Mouse (Mus musculus) liver, embryonic 14.5 days (tissue): ENCODE results near the gene B3galt4. TPM values are rescaled to one million over a fixed set of nuclear protein-coding genes. Genes with fewer than 3 reads are reported as not detected.

ENCODE experiments used
- ATAC-seq: fragments of 200-750 bp; cut with Nextera tagmentation; 2 replicates; pipeline ENCODE4 v1.8.0; 2017; ENCODE audit warnings: moderate number of reproducible peaks, mild to moderate bottlenecking, moderate library complexity; ENCODE audit not compliant: insufficient read depth
- DNase-seq, 3 experiments: peaks; one replicate each; pipeline ENCODE4 v3.0.0-alpha.2; 2012 to 2013; ENCODE audit warnings: low read depth in 3 of 3, low spot score in 3 of 3
- H3K27ac ChIP-seq: fragments of 300-500 bp; sonication (generic); 2 replicates; pipeline ENCODE4 v1.5.1; 2014; ENCODE audit warnings: moderate library complexity, mild to moderate bottlenecking, control low read depth, inconsistent platforms
- H3K27me3 ChIP-seq: fragments of 300-500 bp; sonication (generic); 2 replicates; pipeline ENCODE4 v1.6.1; 2014; ENCODE audit warnings: mild to moderate bottlenecking, low read length, moderate library complexity; ENCODE audit not compliant: control insufficient read depth, insufficient read depth
- H3K36me3 ChIP-seq: fragments of 300-500 bp; sonication (generic); replicated peaks from 2 replicates; pipeline ENCODE4 v1.6.1; 2014; ENCODE audit warnings: low read depth; ENCODE audit not compliant: control insufficient read depth, insufficient read depth
- H3K4me1 ChIP-seq, 2 experiments: fragments of 200-500 bp in 1 of 2; fragments of 300-500 bp in 1 of 2; sonication (generic) in 1 of 2; replicated peaks; 2 replicates each; pipeline ENCODE4 v1.6.1; 2012 to 2014; ENCODE audit warnings: antibody characterized with exemption in 1 of 2, inconsistent platforms in 1 of 2, low read length in 1 of 2; ENCODE audit not compliant: control insufficient read depth in 2 of 2, insufficient read depth in 2 of 2
- H3K4me2 ChIP-seq: fragments of 300-500 bp; sonication (generic); 2 replicates; pipeline ENCODE4 v1.6.1; 2014; ENCODE audit warnings: low read depth, mild to moderate bottlenecking, control low read depth, moderate library complexity
- H3K4me3 ChIP-seq, 2 experiments: fragments of 200-500 bp in 1 of 2; fragments of 300-500 bp in 1 of 2; sonication (generic) in 1 of 2; 2 replicates each; pipeline ENCODE4 v1.5.1; 2012 to 2014; ENCODE audit warnings: low read depth in 2 of 2, low read length in 2 of 2, mild to moderate bottlenecking in 2 of 2, control low read depth in 1 of 2, inconsistent platforms in 1 of 2, moderate library complexity in 1 of 2; ENCODE audit not compliant: insufficient read depth in 1 of 2
- H3K9ac ChIP-seq: fragments of 300-500 bp; sonication (generic); replicated peaks from 2 replicates; pipeline ENCODE4 v1.6.1; 2014; ENCODE audit warnings: mild to moderate bottlenecking, control low read depth, moderate library complexity
- H3K9me3 ChIP-seq: fragments of 300-500 bp; sonication (generic); 2 replicates; pipeline ENCODE4 v1.6.1; 2016; ENCODE audit warnings: low read length, mixed read lengths; ENCODE audit not compliant: control insufficient read depth
- CTCF ChIP-seq: IDR thresholded peaks from 2 replicates; pipeline ENCODE4 v1.5.1; 2016; ENCODE audit warnings: antibody characterized with exemption, low read depth, control low read depth
- EP300 ChIP-seq: IDR thresholded peaks from 2 replicates; pipeline ENCODE4 v1.6.1; 2016; ENCODE audit warnings: antibody characterized with exemption, low read depth
- whole genome bisulfite sequencing: fragments of 180-500 bp; shearing (Covaris S2); extraction: QIAGEN DNeasy Blood & Tissue Kit; methylation state at CpG from one replicate; pipeline ENCODE4 v1.1.7; 2014; ENCODE audit not compliant: insufficient replicate concordance; 5-methylcytosine and 5-hydroxymethylcytosine counted together
- polyA plus RNA-seq, 2 experiments: library from polyadenylated mRNA; depleted of rRNA in 1 of 2; stranded (reverse) in 1 of 2; unstranded in 1 of 2; fragments of >200 nt; fragmentation: Nextera tagmentation in 1 of 2; extraction: Ambion mirVana in 1 of 2; gene quantifications; 2 replicates each; pipeline versions ENCODE4 v1.2.1 to v1.2.3; 2012 to 2014

The B3galt4 gene
- polyA plus RNA-seq, 2 experiments: 1.1 to 1.8 TPM

DNA sequence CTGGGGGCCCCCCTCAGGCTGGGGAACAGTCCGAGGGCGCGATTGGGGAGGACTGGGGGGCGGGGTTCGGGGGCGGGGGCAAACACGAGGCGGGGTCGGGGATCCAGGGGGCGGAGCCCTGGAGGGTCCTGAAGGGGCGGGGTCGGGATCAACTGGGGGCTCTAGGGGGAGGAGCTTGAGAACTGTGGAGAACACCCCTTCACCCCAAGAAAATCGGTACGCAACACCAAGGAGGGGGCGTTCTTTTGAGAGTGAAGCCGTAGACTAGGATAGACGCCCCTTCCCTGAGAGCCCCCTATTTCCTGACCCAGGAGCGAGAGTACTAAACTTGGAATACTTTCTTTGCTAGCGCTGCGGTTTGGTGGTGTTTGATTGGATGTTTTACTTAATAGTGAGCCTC is 35.0 kb downstream of the B3galt4 start:
- 6% methylated on average over 15 of the region's 20 CpGs for WGBS
- H3K4me3 ChIP-seq: peak overlapping the region; percentile 71 to 86
- H3K36me3 ChIP-seq: peaks cover 32% of the 10 kb centered on the region
- TF ChIP-seq CTCF (no peak), EP300 (no peak)
- H3K27ac ChIP-seq: peak overlapping the region; percentile 71
- ATAC-seq (no peak; the same call in 1 of the 2 replicates), DNase-seq (no peak)
- peak overlapping the region; percentile 75 for H3K4me2 ChIP-seq
- H3K4me1 ChIP-seq: peaks cover 10 to 18% of the 10 kb centered on the region in 2 experiments
- H3K9ac ChIP-seq: peak overlapping the region; percentile 68
- H3K27me3 ChIP-seq: no peaks in the 10 kb centered on the region
- peaks cover 5% of the 10 kb centered on the region for H3K9me3 ChIP-seq

DNA sequence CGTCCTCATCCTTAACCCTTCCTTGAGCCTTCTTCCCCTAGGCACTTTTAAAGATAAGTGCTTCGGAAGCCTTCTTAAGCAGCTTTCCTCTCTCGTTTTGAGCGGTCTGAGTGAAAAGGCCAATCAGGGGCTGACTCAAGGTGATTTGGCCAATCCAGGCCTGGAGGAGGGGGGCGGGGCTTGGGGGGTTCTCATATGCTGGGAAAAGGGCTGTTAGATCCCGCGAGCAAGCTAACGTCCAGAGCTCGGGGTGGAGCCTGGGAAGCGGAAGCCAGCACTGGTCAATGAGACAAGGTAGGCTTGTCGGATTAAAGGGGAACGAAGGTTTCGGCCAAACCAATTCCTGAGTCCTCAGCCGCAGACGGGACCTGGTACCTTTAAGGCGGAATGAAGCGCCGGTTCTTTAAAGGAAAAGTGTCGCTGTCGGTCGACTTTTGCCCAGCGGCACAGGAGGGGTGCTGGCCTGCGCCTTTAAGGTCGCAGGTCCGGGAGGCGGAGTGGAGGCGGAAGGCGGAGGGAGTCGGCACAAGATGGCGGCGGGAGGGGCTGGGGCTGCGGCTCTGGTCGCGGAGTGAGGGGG is 35.5 kb downstream of the B3galt4 start, which contains the start of the genes Tapbp and Zbtb22:
Gene Tapbp, plus strand, starts transcription at position 229 of the 580 bp plus-strand sequence.
Gene Zbtb22, plus strand, starts transcription at position 234 of the 580 bp plus-strand sequence.
- no peaks in the 10 kb centered on the region for H3K27me3 ChIP-seq
- DNase-seq (peak; percentile 97), ATAC-seq (peak; percentile 84)
- H3K9ac ChIP-seq: peak within 1 kb of the TSS; percentile 68
- peaks cover 34% of the 10 kb centered on the region for H3K36me3 ChIP-seq
- peaks cover 5% of the 10 kb centered on the region for H3K9me3 ChIP-seq
- H3K4me1 ChIP-seq: peaks cover 10 to 16% of the 10 kb centered on the region in 2 experiments
- WGBS: under 1% methylated on average over 34 of the region's 34 CpGs
- H3K4me2 ChIP-seq: peak within 1 kb of the TSS; percentile 75
- peak within 1 kb of the TSS; percentile 71 to 86 for H3K4me3 ChIP-seq
- peak within 1 kb of the TSS; percentile 71 for H3K27ac ChIP-seq
- no peak for TF ChIP-seq EP300
- TF ChIP-seq CTCF: no peak

DNA sequence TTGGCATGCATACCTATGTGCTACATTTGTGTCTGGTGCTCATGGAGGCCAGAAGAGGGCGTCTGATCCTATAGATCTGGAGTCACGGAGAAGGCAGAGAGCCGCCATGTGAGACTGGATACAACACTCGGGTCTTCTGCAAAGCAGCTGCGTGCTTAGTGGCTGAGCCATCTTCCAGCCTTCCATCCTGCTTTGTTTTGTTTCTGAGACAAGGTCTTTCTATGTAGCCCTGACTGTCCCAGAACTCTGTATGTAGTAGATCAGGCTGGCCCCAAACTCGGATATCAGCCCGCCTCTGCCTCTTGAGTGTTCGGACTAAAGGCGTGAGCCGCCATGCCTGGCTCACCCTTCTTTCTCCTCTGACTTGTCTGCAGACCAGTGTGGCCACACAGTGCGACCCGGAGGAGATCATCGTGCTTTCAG is 36.3 kb downstream of the B3galt4 start:
- no peak for ATAC-seq
- H3K4me3 ChIP-seq: peak overlapping the region; percentile 1 to 71; a peak in 3 of 4 replicates
- peak overlapping the region; percentile 75 for H3K4me2 ChIP-seq
- no peak for TF ChIP-seq EP300
- peak; percentile 65 for TF ChIP-seq CTCF
- H3K27ac ChIP-seq: peak overlapping the region; percentile 71
- peaks cover 34% of the 10 kb centered on the region for H3K36me3 ChIP-seq
- no peak overlapping the region; the same call in 1 of the 2 replicates for H3K9ac ChIP-seq
- H3K4me1 ChIP-seq: peaks cover 15 to 16% of the 10 kb centered on the region in 2 experiments
- peaks cover 5% of the 10 kb centered on the region for H3K9me3 ChIP-seq
- no peaks in the 10 kb centered on the region for H3K27me3 ChIP-seq
- 65% methylated on average over 13 of the region's 13 CpGs for WGBS
- DNase-seq: no peak

DNA sequence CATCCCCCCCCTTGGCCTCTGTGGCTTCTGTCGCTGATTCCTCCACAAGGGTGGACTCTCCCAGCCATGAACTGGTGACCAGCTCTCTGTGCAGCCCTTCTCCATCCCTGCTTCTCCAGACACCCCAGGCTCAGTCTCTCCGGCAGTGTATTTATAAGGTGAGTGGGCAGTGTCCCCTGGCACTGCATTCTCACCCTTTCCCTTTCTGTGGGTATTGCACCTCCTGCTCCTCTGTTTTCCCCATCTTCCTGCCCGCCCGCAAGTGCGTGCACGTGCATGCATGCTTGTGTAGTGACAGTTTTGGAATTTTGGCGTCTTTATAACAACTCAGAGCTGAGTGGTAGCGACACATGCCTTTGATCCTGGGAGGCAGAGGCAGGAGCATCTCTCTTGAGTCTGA is 37.4 kb downstream of the B3galt4 start:
- Histone ChIP-seq H3K9me3 (peaks cover 5% of the 10 kb centered on the region), H3K4me1 (peaks cover 13% of the 10 kb centered on the region in 2 experiments), H3K27ac (no peak overlapping the region), H3K27me3 (no peaks in the 10 kb centered on the region), H3K9ac (no peak overlapping the region), H3K4me3 (no peak overlapping the region), H3K4me2 (no peak overlapping the region), H3K36me3 (peaks cover 34% of the 10 kb centered on the region)
- TF ChIP-seq CTCF: no peak
- TF ChIP-seq EP300: no peak
- DNase-seq (no peak), ATAC-seq (no peak)
- WGBS: 89% methylated on average over 8 of the region's 8 CpGs

- no peak overlapping the region for H3K4me2 ChIP-seq
- H3K9ac ChIP-seq: no peak overlapping the region
- ATAC-seq: no peak
- no peak for TF ChIP-seq EP300
- TF ChIP-seq CTCF: no peak
- peaks cover 8 to 11% of the 10 kb centered on the region in 2 experiments for H3K4me1 ChIP-seq
- peaks cover 5% of the 10 kb centered on the region for H3K9me3 ChIP-seq
- WGBS: 79% methylated on average over 10 of the region's 10 CpGs
- no peak overlapping the region for H3K4me3 ChIP-seq
- DNase-seq: no peak
- no peak overlapping the region for H3K27ac ChIP-seq
- H3K27me3 ChIP-seq: no peaks in the 10 kb centered on the region
- peaks cover 34% of the 10 kb centered on the region for H3K36me3 ChIP-seq
Measured at GRCm38 (mm10) chr17:33913264-33913663, 38.0 kb downstream of the B3galt4 start.
